Mouse (Mus musculus) lung, postnatal 36 days (tissue): ENCODE results near the gene Mmp23.
"Not testable (repeated sequence)": the region's sequence is repeated elsewhere in the genome, so short reads cannot be mapped to it uniquely, and the experiment has no call there.

Experiments
- DNase-seq: peaks from one replicate; pipeline ENCODE4 v3.0.0; 2022; ENCODE audit warnings: mixed read lengths

Gene Mmp23

DNA sequence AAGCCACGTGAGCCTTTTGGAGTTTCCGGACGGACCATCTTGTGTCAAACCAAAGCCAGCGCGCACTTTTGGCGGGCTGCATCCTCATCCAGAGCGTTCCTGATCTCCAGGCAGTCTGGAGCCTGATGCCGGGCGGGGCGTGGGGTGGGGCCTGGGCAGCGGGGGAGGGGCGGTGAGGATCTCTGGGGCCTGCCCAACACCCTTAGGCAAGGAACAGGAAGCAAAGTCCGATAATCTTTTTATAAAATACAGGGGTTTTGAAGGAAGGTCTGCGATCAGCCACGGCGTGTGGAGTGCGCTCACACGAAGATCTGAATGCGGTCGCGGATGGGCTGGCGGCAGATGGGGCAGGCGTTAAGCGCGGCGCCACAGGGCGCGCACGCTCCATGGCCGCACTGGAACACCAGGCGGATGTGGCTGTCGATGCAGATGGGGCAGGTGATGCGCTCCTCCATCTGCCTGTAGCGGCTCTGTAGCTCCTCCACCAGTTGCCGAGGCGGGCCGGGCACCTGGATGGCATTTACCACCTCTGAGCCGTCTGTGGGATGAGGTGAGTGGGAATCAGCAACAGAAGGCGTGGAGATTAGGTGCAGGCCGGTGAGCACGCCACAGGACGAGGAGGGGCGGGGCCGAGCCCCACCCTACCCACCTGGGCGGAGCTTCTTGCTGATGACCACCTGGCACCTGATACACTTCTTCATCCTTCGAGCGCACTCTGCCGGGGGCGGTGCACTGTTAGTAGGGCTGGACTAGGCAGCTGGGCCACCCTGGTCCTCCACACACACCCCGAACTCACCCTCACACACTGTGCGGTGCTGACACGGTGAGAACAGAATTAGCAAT is 1.5 kb upstream of the Mmp23 start:
- DNase-seq, result peak; percentile 73

DNA sequence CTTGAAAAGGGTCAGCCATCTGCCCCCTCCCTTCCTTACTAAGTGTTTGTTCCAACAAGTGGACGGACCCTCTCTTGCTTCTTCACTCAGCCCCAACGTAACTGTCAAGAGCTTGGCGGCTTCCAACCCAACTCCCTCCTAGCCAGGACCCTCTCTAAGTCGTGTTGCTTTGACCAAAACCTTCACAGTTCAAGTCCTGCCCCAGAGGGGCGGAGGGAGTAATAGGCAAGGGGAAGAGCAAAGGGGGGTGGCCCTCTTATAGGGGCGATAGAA is 935 bp upstream of the Mmp23 start:
- DNase-seq, result no peak

DNA sequence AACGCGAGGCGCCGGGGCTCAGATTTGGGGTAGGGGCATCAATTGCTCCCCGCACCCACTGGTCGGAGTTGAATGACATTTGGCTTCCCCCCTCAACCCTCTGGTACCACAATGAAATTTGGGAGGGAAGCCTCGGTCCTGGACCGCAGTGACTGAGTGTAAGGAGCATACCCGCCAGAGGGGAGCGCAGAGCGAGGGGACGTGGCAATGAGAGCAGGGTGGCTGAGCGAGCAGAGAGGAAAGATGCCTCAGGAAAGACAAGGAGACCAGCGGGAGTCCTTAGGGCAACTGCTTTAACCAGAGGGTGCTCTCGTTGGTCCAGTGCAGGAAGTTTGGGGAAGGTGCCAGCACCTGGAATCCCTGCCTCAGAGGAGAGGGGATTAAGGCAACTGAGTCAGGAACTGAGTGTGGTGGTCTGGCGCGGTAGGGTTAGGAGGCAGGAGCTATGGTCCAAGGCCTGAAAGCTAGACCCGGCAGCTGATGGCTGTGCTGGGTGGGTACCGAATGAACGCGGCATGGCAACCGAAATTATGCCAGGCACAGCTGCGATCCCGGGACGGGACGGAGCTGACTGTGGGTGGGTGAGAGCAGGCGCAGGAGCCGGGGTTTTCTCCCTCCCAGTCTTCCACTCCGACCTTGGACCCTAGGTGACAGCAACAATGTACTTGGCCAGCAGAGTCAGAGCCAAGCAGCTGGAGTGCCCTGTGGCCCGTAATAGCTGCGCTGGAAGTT is 433 bp upstream of the Mmp23 start:
- DNase-seq, result no peak

DNA sequence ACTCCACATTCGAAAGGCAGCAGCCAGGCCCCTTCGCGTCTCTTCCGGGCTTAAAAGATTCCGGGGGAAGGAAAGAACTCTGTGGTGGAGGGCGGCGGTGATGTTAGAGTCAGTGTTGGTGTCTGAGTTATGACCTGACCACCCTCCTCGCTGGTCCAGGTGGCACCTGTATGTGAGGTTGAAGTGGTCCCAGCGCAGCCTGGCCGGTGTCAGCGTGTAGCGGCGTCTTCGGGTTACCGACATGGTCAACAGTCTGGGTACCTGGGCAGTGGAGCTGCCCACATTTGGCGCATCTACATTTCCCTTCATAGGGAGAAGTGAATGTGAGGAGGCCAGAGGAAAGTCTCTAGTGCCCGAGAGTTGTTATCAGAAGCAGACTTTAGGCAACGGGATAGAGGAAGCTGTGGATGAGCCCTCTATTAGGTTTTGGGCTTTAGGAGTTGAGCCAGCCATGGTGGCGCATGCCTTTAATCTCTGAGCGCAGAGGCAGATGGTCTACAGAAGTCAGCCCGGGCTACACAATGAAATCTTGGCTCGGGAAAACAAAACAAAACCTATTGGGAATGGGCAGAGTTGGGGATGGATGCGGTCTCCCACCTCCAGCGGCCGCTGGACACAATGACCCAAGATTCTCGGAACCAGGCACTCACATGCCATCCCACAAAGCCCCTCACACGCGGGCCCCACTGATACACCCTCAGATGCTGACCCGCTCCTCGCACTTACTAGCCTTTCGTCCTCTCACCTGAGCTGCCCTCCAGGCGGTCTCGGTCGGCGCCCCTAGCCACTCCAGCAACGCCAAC is 700 bp downstream of the Mmp23 start:
- no peak for DNase-seq

DNA sequence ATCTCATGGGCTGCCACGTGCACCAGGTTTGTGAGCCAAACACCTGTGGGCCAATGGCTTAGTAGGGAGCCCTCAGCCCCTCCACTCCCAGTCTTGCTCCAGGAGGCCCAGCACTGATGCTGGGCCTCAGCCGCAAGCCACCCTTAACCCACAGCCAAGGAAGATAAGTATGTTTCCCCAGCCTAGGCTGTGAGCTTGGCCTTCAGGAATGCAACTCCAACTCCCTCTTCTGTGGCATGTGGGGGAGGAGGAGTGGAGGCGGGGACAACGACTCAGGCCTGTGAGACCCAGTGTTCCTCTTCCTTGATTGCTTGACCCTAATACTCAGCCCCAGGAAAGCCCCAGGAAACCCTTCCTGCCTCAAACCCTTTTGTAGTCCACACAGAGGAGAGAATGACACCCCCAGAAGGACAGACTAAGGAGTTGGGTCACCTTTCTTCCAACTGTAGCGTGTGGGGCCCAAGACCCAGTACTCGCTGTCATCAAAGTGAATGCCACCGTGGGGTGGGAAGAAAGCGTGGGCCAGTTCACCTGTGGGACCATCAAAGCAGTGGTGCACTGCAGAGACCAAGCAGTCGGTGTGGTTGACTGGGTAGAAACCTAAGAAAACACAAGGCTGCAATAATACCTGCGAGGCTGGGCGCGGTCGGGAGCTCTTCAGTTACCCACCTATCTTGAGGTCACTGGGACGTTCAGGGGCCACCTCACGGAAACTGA is 1.5 kb downstream of the Mmp23 start:
- peak; percentile 65 for DNase-seq

DNA sequence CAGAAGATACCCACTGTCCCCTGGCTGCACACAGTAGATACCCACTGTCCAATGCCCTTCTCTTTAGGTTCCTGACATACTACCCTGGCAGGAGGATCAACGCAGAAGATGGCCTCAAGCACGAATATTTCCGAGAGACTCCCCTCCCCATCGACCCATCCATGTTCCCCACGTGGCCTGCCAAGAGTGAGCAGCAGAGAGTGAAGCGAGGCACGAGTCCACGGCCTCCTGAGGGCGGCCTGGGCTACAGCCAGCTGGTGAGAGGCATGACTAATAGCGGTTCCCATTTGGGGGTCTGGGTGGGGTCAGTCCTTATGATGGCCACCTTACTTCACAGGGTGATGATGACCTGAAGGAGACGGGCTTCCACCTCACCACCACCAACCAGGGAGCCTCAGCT is 3.8 kb downstream of the Mmp23 start:
- DNase-seq, result no peak

DNA sequence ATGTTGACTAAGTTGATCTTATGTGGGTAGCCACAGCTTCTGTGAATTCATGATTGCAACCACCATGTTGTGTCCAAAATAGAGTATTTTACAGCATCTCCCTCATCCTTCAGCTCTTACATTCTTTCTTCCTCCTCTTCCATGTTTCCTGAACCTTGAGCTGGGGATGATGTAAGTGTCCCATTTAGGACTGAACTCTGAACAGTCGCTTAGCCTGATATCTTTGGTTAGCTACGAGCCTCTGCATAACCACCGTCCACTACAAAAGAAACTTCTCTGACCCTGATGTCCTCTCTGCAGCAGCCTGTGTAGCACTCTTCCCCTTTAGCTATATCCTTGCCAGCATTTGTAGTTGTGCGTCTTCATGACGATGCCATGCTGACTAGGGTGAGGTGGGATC is 7.5 kb downstream of the Mmp23 start:
- DNase-seq, result no peak

DNA sequence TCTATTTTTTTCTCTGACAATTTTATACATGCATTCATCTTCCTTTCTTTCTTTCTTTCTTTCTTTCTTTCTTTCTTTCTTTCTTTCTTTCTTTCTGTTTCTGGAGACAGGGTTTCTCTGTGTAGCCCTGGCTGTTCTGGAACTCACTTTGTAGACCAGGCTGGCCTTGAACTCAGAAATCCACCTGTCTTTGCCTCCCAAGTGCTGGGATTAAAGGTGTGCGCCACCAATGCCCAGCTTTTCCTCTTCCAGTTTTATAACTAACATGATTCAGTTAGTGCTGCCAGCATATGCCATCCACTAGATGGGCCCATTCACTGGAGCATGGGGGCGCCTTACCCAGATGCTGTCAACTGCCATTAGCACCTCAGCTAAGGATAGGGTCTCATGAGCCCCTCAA is 7.9 kb downstream of the Mmp23 start, which contains the start of gene Gm10563:
Gene Gm10563, minus strand, starts transcription at position 101 of the 400 bp plus-strand sequence.
- not testable (repeated sequence) for DNase-seq

DNA sequence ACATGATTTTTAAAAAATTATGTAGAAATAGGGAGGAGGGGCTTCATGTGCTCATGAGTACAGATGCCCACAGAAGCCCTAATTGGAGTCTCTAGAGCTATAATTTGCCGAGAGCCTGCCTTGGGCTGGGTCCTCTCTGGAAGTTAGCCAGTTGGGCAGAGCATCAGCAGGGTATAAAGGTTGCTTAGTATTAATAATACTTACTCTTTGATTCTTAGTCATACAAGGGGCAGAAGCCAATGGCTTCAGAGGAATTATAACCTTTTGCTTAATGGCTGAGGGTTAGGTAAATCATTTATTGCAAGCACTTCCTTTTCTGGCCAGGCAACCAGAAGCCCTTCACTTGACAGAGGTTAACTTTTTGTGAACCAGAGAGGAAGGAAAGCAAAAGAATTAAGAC is 9.7 kb downstream of the Mmp23 start:
- no peak for DNase-seq

DNA sequence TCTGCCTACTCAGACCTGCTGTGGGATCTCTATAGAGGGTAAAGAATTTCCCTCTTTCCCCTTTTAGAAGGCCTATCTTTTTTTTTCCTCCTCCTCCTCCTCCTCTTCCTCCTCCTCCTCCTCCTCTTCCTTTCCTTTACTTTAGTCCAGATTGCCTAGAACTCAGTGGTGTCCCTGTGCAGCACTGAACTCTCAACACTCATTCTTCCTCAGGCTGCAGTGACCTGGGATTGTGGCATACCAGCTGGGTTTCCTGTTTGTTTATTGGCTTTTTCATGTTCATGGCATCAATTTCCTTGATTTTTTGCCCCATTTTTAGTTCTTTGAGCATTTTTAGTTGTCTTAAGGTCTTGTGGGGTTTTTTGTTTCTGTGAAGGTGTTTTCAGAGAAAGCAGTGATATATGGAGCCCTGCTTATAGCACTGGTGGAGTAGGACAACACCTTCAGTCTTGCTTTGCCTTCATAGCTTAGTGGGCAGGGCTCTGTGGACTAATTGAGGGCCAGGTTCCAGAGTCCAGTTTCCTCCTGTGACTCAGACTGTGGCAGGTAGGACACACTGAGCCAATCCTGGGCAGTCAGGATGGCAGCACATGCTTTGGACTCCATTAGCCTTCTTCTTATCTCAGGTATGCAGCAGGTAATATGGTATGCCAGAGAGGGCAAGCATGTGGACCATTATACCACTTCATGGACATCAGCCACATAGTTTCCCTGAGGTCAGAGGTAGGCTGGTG is 17.3 kb downstream of the Mmp23 start:
- no peak for DNase-seq

DNA sequence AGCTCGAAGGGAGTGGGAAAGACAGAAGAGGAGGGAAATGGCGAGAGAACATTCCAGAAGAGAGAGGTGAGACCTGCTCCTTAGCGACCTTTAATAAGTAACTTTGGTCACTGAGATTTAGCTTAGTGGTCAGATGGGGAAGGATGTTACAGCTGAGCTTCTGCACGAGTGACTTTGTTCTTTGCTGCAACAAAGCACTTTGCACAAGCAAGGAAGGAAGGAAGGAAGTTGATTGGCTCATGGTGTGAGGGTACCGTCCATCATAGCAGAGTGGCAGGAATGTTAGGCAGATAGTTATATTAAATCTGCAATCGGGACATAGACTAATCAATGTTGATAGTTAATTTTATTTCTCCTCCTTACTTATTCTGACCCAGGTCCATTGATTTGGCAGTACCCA is 22.9 kb downstream of the Mmp23 start:
- no peak for DNase-seq

DNA sequence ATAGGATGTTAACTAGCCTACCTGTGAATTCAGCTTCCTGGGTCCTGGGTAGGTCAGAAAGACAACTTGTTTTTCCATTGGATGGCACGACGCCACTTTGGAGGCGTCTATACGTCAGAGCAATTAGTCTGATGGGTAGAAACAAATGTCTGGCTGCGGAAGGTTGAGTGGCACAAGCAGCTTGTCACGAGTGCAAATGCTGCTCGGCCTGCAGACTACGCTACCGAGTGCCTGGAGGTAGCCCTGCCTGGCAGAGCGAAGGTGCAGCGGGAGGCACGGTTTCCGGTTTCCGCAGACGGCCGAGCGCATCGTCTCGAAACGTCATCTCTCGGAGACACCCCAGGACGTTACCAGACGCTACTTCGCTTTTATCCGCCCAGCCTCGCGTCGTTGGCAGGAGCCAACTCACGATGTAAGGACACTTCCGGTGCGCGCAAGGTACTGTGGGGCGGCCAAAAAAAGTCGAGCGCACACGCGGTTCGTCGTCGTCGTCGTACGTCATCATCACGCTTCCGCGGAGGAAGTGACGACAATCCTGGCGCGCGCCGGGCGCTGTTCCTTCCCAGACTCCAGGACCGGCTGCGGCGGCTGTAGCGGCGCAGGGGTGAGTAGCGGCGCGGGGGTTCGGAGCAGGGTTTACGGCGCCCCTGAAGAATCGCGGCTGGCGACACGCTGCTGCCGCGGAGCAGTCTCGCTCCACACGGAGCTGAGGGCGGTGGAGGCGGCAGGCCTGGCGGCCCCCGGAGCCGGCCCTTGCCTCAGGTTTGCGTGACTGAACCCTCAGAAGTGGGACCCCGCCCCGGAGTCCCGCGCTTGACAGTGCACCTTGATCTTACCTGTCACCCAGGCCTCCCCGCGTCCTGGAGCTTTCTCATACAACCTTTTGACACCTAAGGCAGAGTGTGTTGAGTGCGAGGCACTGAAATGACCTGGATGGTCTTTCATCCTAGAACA is 28.6 kb downstream of the Mmp23 start, which contains the start of gene Cdk11b:
Gene Cdk11b, plus strand, starts transcription at position 517 of the 954 bp plus-strand sequence.
- DNase-seq, result peak; percentile 98

DNA sequence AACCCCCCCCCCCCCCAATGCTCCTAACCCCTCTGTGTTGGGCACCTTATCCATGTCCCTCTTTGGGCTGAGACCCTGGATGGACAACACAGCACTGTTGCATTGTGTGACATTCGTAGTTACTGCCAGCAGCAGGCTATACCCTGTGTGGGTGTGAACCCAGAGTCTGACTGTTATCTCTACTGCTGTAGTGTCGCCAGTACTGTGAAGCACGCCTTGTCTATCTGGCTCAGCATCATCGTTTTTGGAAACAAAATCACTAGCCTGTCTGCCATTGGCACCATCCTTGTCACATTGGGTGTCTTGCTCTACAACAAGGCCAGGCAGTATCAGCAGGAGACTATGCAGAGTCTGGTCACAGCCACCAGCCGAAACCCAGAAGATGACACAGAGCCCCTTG is 34.9 kb downstream of the Mmp23 start:
- no peak for DNase-seq

DNA sequence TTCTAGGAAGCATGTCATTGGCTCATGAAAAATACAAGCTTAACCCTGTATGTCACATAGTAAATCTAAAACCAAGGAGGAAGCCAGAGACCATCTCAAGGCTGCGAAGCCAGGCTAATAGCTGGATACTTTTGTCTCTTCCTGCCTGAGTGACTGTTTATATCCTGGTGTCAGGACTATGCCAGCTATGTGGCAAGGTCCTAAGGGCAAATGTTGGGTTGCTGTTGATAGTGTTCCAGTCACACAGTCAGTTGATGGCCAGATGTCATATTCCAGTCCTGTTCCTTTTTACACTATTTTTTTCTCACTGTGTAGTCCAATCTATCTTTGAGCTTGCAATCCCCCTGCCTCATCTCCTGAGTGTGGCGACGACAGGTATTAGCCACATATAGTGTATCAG is 39.9 kb downstream of the Mmp23 start:
- no peak for DNase-seq

DNA sequence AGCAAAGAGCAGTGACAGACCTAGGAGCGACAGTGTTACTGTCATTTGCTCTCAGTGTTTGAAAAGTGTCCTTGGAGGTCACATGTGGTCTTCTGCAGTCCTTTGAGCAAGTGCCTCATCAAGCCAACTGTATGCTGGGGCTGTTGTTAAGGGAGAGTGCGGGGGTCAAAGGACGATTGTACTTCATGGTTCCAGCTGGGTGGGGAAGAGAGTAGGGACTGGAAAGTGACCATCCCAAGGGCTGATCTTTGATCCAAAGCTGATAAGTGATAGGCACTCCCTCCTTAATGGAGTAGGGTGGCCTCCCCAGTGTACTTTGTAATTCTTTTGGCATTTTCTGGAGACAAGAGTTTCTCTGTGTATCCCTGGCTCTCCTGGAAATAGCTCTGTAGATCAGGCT is 41.3 kb downstream of the Mmp23 start:
- DNase-seq, result no peak

DNA sequence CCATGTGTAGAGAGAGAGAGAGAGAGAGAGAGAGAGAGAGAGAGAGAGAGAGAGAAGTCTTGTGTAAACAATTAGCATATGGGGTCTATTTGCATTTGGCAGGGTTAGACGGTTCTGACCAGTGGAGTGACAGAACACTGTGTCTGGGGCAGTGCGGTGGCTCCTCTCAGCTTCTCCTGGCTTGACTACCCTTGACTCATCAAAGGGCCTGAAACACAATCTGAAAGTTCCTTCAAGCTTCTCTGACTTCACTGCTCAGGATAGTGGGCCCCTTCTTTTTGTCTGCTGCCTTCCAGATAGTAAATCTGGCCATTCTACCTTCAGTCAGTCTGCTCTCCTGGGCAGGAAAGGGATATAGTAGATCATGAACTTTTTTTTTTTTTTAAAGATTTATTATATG is 46.4 kb downstream of the Mmp23 start:
- DNase-seq, result no peak

DNA sequence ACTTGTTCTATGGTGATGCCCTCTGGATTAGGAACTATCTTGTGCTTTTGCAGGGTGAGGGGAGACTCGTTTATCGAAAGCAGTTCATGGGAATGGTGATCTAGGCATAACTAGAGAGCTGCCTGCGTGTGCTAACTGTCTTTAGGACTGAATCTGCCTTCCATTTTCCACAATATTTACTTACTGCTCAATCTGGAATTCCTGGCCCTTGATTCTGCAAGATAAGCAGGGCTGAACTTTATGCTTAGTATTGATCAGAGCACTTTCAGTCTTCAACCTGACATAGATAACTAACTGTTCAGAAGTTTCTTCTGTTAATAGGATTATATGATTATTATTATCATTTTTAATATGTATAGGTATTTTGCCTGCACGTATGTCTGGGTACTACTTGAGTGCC is 48.1 kb downstream of the Mmp23 start:
- no peak for DNase-seq

DNA sequence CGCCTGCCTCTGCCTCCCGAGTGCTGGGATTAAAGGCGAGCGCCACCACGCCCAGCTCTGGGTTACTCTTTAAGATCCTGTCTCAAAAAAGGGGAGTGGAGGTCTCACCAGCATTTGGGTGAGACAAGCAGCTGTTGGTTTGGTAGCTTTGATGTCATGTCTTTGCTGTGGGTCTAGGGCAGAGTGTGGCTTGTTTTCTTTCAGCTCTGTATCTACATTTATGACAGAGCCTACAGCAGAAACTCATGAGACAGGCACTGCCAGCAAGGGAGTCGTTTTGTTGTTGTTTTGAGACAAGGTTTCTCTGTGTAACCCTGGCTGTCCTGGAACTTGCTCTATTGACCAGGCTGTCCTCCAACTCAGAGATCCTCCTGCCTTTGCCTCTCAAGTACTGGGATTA is 49.4 kb downstream of the Mmp23 start:
- DNase-seq, result no peak

DNA sequence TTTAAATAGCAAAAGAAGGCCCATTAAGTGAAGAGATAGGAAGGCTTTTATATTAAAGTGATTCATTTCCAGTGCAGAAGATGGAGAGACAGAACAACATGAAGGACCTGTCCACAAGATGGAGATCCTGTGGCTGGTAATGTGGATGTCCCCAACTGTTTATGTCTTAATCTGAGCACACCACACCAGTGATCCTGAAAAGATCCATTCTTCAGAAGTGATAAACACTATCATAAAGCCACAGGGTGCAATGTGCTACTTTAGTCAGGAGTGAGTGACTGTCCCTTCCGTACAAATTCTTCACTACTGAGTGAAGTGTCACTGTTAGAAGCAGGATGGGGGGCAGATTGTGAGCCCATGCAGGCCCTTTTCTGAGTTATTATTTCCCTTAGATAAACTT is 50.4 kb downstream of the Mmp23 start:
- DNase-seq, result no peak

DNA sequence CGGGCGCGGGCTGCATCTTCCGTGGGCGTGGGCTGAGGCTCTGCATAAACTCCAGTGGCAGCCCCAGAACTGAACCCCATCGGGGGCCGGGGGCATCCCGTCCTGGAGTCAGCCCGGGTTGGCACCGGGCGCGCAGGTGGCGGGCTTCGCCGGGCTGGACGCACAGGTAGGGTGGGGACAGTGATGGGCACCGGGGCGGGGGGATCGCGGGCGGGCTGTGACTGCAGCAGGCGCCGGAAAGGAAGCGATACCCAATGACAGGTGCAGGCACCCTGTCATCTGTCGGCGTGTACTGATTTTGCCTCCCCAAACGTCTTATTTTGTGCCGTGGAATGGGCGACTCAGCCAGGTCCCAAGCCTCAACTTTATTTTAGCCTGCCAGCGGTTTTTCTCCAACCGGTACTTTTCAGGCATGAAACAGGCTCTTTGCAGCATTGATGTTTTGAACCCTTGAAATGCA is 51.2 kb downstream of the Mmp23 start:
- peak; percentile 7 for DNase-seq
